Mouse (Mus musculus) right cerebral cortex, postnatal 10 days (tissue): ENCODE measurements around the gene Gm10662.
"Not testable (repeated sequence)": the region's sequence is repeated elsewhere in the genome, so short reads cannot be mapped to it uniquely, and the experiment has no call there.

ENCODE experiments used
- DNase-seq, 2 experiments: peaks; one replicate each; pipeline ENCODE4 v3.0.0; 2021; ENCODE audit warnings: low spot score in 2 of 2

Gene Gm10662

GRCm38 (mm10) chr7:23144380-23144779 is at the start of gene Gm10662:
Gene Gm10662, minus strand, starts transcription at chr7:23144480.
- DNase-seq = not testable (repeated sequence)

- not testable (repeated sequence) for DNase-seq
Measured at GRCm38 (mm10) chr7:23163505-23163904, 19.2 kb upstream of the Gm10662 start.
